Mouse (Mus musculus) heart, postnatal 25 days (tissue): ENCODE results near the gene Gdf15. TPM values are rescaled to one million over a fixed set of nuclear protein-coding genes. Genes with fewer than 3 reads are reported as not detected.
"Not testable (repeated sequence)": the region's sequence is repeated elsewhere in the genome, so short reads cannot be mapped to it uniquely, and the experiment has no call there.

Experiments
- DNase-seq: peaks from one replicate; pipeline ENCODE4 v3.0.0; 2022; ENCODE audit warnings: low spot score
- intact Hi-C: fragments of 180-260 bp; cut with DNase I; formaldehyde crosslinking; loops from one replicate; pipeline ENCODE4 v1.15.1; 2025
- total RNA-seq, 2 experiments: library from RNA; stranded (reverse); gene quantifications; 2 replicates each; pipeline ENCODE4 v1.2.3; 2021

The Gdf15 gene
- total RNA-seq, 2 experiments from 2014 or later = 0.56 to 0.73 TPM

DNA sequence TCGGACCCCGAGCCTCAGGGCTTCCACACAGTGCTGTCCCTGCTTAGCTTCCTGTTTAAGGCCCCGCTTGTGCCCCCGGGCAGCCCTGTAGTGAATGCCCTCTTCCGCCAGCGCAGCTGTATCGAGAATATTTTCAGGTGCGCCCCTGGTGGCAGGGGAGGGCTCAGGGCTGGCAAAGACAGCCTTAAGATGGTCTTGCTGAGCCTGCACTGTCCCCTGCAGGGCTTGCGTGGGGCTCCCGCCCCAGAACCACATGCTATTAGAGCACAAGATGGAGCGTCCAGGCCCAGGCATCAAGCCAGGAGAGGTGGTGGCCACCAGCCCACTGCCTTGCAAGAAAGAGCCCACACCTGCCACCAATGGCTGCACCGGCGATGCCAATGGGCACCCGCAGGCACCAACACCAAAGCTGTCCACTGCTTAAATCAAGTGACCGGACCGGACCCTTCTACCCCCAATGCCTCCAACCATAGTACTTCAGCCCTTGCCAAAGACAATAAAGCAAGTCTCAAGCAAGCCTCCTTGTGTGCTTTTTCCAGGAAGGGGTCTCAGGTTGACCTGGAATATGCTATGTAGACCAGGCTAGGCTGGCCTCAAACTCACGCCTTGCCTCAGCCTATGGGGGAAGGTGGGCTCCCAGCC lies 35.4 kb downstream of the Gdf15 start:
- intact Hi-C loops = loop anchor here (10.0 kb wide), 1 partner anchor 52 kb away; no protein-coding TSS in a partner anchor
- no peak for DNase-seq

DNA sequence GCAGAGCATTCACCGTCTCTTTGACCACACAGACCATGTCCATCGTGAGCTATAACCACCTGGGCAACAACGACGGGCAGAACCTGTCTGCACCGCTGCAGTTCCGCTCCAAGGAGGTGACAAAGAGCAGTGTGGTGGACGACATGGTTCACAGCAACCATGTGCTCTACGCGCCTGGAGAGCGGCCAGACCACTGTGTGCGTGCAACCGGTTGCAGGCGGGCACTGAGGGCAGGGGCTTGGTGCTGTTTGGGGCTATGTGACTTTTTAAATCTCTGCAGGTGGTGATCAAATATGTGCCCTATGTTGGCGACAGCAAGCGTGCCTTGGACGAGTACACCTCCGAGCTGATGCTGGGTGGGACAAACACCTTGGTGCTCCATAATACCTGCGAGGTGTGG lies 36.0 kb downstream of the Gdf15 start:
- intact Hi-C loops = loop anchor here (10.0 kb wide), 1 partner anchor 51 kb away; no protein-coding TSS in a partner anchor
- no peak for DNase-seq

DNA sequence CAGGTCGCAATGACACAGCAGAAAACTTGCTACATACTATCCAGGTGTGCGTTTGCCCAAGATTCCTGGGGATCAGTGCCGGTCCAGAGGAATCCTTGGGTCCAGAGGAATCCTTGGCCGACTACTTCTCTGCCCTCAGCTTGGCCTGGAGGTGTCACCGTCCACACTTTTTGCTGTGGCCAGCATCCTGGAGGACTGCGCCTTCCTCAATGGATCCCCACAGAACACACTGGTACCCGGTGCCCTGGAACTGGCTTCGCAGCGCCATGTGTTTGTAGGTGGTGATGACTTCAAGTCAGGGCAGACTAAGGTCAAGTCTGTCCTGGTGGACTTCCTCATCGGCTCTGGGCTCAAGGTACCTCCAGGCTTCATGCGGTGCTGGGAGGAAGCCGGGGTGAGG lies 36.4 kb downstream of the Gdf15 start:
- intact Hi-C loops = loop anchor here (10.0 kb wide), 1 partner anchor 51 kb away; no protein-coding TSS in a partner anchor
- DNase-seq = no peak

DNA sequence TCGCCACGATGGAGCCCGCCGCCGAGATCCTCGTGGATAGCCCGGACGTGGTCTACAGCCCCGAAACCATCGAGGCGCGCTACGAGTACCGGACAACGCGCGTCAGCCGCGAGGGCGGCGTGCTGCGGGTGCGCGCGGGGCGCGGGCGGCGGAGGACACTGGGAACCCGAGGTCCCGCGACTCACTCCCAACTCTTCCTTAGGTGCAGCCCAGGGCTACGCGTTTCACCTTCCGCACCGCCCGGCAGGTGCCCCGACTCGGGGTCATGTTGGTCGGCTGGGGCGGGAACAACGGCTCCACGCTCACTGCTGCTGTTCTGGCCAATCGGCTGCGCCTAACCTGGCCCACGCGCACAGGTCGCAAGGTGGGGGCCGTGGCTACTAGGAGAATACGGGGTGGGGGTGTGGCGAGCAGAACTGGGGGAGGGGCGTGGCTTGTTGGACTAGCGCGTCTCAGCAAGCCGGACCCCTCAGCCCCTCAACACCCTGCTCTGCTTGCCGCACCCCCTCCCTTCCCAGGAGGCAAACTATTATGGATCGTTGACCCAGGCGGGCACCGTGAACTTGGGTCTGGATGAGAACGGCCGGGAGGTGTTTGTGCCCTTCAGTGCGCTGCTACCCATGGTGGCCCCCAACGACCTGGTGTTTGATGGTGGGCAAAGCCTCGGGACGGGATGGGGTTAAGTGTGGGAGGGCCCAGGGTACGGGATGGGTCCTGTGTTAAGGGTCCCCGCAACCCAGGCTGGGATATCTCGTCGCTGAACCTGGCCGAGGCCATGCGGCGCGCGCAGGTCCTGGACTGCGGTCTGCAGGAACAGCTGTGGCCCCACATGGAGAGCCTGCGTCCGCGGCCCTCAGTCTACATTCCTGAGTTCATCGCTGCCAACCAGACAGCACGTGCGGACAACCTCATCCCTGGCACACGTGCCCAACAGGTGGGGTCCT lies 37.4 kb downstream of the Gdf15 start:
- no peak for DNase-seq

DNA sequence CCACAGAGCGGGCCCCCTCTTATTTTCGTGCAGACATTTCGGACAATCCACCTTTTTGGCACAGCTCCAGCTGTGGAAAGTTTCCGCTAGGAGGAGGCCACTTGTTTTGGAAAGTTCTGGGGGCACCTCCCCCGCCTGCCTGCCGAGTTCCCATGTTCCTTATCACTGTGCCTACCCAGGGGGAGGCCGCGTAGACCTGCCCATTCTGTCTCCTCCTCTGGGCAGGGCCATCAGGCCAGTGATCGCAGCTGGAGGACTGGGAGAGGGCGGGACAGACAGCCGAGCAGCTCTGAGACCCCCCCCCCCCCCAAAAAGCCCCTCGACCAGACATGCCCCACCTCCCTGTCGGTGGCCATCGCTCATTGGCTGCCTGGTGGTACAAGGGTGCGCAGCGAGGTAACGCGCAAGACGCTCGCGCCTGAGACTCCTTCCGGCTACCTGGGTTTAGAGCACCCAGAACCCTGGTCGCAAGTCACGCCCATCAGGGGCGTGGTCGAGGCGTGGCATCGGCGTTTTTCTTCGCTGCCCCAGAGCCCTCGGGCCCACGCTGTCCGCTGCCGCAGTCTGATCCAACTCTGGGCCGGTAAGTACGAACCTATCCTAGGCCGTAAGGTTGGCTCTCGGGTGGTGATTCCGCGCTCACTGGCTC lies 38.2 kb downstream of the Gdf15 start, which contains the start of gene Isyna1:
Gene Isyna1 (plus strand): TSS at position 413 of the 649 bp plus-strand sequence.
- intact Hi-C loops = loop anchor here (10.0 kb wide), 1 partner anchor 49 kb away; no protein-coding TSS in a partner anchor
- peak; percentile 80 for DNase-seq

More for the DNA sequence above, 37.4 kb downstream of the Gdf15 start:
- intact Hi-C loops = loop anchor here (10.0 kb wide), 1 partner anchor 50 kb away; no protein-coding TSS in a partner anchor

DNA sequence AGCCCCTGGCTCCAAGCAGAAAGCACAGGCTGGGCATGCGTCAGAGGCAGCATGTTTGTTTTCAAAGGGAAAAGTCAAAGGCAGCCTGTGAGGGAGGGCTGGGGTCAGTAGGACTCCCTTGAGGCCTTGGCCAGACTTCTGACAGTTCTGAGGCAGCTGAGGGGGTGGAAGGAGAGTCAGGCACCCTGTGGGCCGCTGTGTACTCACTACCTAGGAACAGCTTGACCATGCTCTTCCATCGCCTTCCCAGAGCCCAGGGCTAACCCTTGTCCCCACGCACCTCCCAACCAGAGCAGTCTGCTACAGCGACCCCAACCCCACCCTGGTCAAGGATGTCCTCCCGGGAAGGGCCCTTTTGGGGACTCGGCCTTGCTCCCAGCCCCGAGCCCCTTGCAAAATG lies 39.1 kb downstream of the Gdf15 start:
- intact Hi-C loops = loop anchor here (10.0 kb wide), 1 partner anchor 48 kb away; no protein-coding TSS in a partner anchor
- no peak for DNase-seq

DNA sequence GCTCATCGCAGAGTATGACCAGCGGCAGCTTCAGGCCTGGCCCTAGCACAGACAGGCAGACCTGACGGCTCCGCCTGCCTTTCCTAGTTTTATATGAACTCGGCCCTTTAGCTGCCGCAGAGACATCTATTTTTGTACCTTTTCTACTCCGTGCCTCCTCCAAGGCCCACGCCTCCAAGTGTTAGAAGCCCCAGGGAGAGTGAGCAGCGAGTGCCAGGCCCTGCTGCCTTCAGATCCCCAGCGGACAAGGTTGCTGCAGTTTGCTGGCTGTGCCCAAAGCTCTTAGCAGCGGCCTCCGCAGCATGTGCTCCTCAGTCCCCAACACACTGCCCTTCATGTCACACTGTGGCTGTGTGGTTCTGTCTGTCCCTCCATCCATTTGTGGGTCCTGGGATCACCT lies 40.7 kb downstream of the Gdf15 start:
- intact Hi-C loops = loop anchor here (10.0 kb wide), 1 partner anchor 47 kb away; no protein-coding TSS in a partner anchor
- no peak for DNase-seq

DNA sequence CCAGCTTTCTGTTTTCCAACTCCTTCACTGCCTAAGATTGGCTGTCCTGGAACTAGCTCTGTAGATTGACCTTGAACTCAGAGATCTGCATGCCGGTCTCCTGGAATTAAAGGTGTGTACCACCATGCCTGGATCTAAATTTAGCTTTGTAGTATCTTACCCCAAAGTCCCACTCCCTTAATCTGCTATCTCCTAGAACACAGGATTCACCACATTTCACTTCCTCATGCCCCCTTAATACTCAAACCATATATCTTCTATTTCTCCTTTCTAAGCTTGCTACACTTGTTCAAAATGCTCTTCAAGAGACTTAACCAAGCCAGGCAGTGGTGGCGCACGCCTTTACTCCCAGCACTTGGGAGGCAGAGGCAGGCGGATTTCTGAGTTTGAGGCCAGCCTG lies 44.3 kb downstream of the Gdf15 start:
- intact Hi-C loops = loop anchor here (10.0 kb wide), 1 partner anchor 203 kb away; no protein-coding TSS in a partner anchor
- DNase-seq = not testable (repeated sequence)

DNA sequence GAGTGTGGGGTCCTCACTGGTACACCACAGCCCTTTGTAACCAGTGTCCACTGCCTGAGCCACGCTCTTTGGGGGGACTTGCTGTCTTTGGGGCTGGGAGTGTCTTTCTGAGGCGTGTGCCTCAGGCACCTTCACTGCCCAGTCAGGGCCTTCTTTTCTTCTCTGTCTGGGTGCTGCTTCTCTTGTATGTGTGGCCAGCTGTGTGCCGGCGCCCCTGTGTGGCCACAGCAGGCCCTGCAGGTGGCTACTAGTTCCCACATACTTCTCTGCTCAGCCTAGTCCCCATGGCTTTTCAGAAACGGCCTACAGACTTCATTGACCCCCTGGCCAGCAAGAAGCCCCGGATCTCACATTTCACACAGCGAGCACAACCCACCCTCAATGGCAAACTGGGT lies 47.0 kb downstream of the Gdf15 start:
- intact Hi-C loops = loop anchor here (1.0 to 10.0 kb wide), 2 partner anchors 25 to 200 kb away; no protein-coding TSS in a partner anchor
- peak; percentile 56 for DNase-seq

DNA sequence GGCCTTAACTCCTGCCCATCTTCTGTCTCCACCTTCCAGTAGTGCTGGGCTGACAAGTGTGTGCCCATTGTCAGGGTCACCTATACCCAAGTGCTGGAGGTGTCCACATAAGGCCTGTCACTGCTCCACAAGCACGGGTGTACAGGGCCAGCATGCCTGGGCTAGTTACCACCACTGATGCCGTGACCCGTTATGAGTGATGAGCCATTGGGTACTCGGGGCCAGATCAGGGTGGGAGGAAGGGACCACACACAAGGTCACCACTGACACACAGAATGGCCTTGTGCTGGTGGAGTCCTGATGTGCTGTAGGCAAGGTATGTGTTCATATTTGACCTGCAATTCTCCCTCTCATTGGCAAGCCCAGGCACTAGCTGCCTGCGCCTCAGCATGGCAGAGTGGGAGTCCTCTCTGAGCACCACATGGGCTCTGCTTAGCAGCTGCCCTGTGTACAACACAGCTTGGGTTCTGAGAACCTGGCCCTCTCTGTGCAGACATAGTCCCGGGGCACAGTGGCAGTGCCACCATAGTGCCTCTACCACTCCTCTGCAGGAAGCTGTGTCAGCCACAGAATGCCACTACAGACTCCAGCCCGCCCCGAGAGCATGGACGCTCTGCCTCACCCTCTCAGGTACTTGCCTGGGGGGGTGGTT lies 47.5 kb downstream of the Gdf15 start:
- intact Hi-C loops = loop anchor here (1.0 to 10.0 kb wide), 2 partner anchors 24 to 200 kb away; no protein-coding TSS in a partner anchor
- no peak for DNase-seq

DNA sequence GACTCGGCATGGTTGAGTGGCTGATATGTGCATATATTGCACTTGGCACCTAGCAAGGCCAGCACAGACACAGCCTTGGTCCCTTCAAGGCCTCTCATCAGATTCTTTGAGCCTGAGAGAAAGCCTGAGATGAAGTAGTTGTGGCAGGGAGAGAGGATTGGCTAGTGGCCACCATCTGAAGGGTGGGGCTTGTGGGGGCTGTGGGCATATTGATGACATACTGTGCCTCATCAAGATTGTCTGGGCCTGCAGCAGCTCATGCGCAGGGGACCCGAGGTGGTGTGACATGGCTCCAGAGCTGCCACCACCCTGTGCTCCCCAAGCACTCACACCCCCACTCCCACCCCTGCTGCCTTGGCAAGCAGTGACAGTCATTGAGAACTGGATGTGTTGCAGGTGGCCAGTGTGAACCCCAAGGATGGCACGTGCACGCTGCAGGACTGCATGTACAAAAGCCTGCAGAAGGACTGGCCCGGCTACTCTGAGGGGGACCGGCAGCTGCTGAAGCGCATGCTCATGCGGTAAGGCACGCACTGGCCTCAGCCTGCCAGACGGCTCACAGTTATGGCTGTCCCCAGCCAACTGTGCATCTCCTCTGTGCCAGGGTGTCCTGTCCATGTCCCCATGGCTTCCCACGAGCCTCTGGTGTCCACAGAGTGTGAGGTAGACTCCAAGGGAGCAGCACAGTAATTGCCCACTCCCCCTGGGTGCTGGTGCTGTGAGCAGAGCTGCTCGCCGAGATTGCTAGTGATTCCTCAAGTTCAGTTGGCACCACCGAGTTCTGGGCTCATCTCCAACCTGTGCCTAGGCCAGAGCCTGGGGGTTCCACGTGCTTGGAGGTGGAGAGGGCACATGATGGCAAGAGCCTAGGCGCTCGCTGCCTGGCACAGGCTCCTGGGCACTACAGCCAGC lies 48.5 kb downstream of the Gdf15 start:
- DNase-seq = no peak
- intact Hi-C loops = loop anchor here (10.0 kb wide), 1 partner anchor 199 kb away; no protein-coding TSS in a partner anchor

Other genes starting within 250 kb of the Gdf15 start
- 10 to 100 TPM; 10.3 to 10.6 TPM for gene Crtc1, start 192.9 kb downstream of the Gdf15 start, total RNA-seq
- 1 to 10 TPM; 7.6 to 7.7 TPM for gene Klhl26, start 155.5 kb downstream of the Gdf15 start, total RNA-seq
- gene Tmem59l, start 145.1 kb downstream of the Gdf15 start, total RNA-seq = not detected
- gene Crlf1, start 139.3 kb downstream of the Gdf15 start, total RNA-seq = under 1 TPM; 0.34 to 0.81 TPM
- gene Rex1bd, start 125.7 kb downstream of the Gdf15 start, total RNA-seq = 100 to 1,000 TPM; 102 TPM
- gene Uba52, start 121.7 kb downstream of the Gdf15 start, total RNA-seq = 1,000 to 10,000 TPM; 1,533 to 1,573 TPM
- gene Fkbp8, start 104.7 kb downstream of the Gdf15 start, total RNA-seq = 100 to 1,000 TPM; 130 to 135 TPM
- gene Kxd1, start 104.5 kb downstream of the Gdf15 start, total RNA-seq = 10 to 100 TPM; 73.6 to 76.6 TPM
- gene Ell, start 93.0 kb downstream of the Gdf15 start, total RNA-seq = 10 to 100 TPM; 11.7 to 13.3 TPM
- 10 to 100 TPM; 21.5 to 25.1 TPM for gene Isyna1, start 38.1 kb downstream of the Gdf15 start, total RNA-seq
- 10 to 100 TPM; 37.0 to 37.7 TPM for gene Ssbp4, start 23.6 kb downstream of the Gdf15 start, total RNA-seq
- gene Lrrc25, start 16.3 kb downstream of the Gdf15 start, total RNA-seq = 1 to 10 TPM; 1.4 to 1.5 TPM
- 10 to 100 TPM; 46.8 to 47.5 TPM for gene Pgpep1, start 27.9 kb upstream of the Gdf15 start, total RNA-seq
- 10 to 100 TPM; 60.6 to 62.9 TPM for gene Lsm4, start 40.8 kb upstream of the Gdf15 start, total RNA-seq
- gene Jund, start 66.5 kb upstream of the Gdf15 start, total RNA-seq = 100 to 1,000 TPM; 136 to 141 TPM
- not detected for gene Iqcn, start 71.0 kb upstream of the Gdf15 start, total RNA-seq
- gene Gm3336, start 86.1 kb upstream of the Gdf15 start, total RNA-seq = not detected
- 1 to 10 TPM; 2.5 to 3.7 TPM for gene Pde4c, start 91.3 kb upstream of the Gdf15 start, total RNA-seq
- 10 to 100 TPM; 49.7 to 57.6 TPM for gene Rab3a, start 122.2 kb upstream of the Gdf15 start, total RNA-seq
- gene Mpv17l2, start 128.5 kb upstream of the Gdf15 start, total RNA-seq = 10 to 100 TPM; 26.7 to 28.0 TPM
- 10 to 100 TPM; 21.8 to 25.5 TPM for gene Pik3r2, start 144.3 kb upstream of the Gdf15 start, total RNA-seq
- 1 to 10 TPM; 5.2 to 6.3 TPM for gene Mast3, start 172.6 kb upstream of the Gdf15 start, total RNA-seq
- gene Il12rb1, start 176.0 kb upstream of the Gdf15 start, total RNA-seq = not detected
- 10 to 100 TPM in 1 of 2 experiments, 1 to 10 TPM in 1; 9.2 to 10.2 TPM for gene Arrdc2, start 207.3 kb upstream of the Gdf15 start, total RNA-seq
- 1 to 10 TPM; 8.1 to 8.6 TPM for gene Kcnn1, start 230.8 kb upstream of the Gdf15 start, total RNA-seq
- 10 to 100 TPM; 46.6 to 47.7 TPM for gene Ccdc124, start 241.5 kb upstream of the Gdf15 start, total RNA-seq